Mouse (Mus musculus) cerebellum, adult 2 months (tissue): ENCODE measurements around the gene Dach2. TPM values are rescaled to one million over a fixed set of nuclear protein-coding genes. Genes with fewer than 3 reads are reported as not detected.

Experiments
- DNase-seq, 2 experiments: peaks; one replicate each; pipeline ENCODE4 v3.0.0; 2021
- H3K27ac ChIP-seq: fragments of 200-500 bp; 2 replicates; pipeline ENCODE4 v1.5.1; 2012; ENCODE audit warnings: low read length, control low read depth, inconsistent platforms; ENCODE audit not compliant: insufficient read depth
- H3K27me3 ChIP-seq: fragments of 200-500 bp; 2 replicates; pipeline ENCODE4 v1.6.1; 2012; ENCODE audit warnings: inconsistent platforms, mild to moderate bottlenecking, low read length, moderate library complexity; ENCODE audit not compliant: control insufficient read depth, insufficient read depth
- H3K4me1 ChIP-seq: fragments of 200-500 bp; 2 replicates; pipeline ENCODE4 v1.6.1; 2011; ENCODE audit warnings: low read length; ENCODE audit not compliant: control insufficient read depth, insufficient read depth
- H3K4me3 ChIP-seq: fragments of 200-500 bp; replicated peaks from 2 replicates; pipeline ENCODE3; 2011; ENCODE audit warnings: mild to moderate bottlenecking, low read depth, low read length, control low read depth; ENCODE audit not compliant: insufficient read depth
- CTCF ChIP-seq: fragments of 200-500 bp; IDR thresholded peaks from 2 replicates; pipeline ENCODE4 v1.5.1; 2011; ENCODE audit warnings: low read depth, mild to moderate bottlenecking, control low read depth, low read length, moderate library complexity, borderline replicate concordance; ENCODE audit not compliant: insufficient read depth
- POLR2A ChIP-seq: fragments of 200-500 bp; IDR thresholded peaks from 2 replicates; pipeline ENCODE4 v1.6.1; 2011; ENCODE audit warnings: low read length, control low read depth, borderline replicate concordance; ENCODE audit not compliant: insufficient read depth
- WGBS: fragments of 180-500 bp; shearing (Covaris S2); methylation state at CpG from one replicate; pipeline ENCODE4 v1.1.7; 2018; 5-methylcytosine and 5-hydroxymethylcytosine counted together
- polyA plus RNA-seq: library from polyadenylated mRNA; depleted of rRNA; stranded (reverse); fragments of >200 nt; gene quantifications from 2 replicates; pipeline ENCODE4 v1.2.3, GENCODE M21; 2012

The Dach2 gene
- polyA plus RNA-seq, 1 experiment: 0.98 TPM

- no peaks in the 10 kb centered on the region for H3K27me3 ChIP-seq
- DNase-seq: no peak
- WGBS: 14% methylated on average over 3 of the region's 3 CpGs
- H3K27ac ChIP-seq: no peak overlapping the region
- TF ChIP-seq POLR2A (no peak), CTCF (no peak)
- H3K4me1 ChIP-seq: no peaks in the 10 kb centered on the region
- H3K4me3 ChIP-seq: no peak overlapping the region
Observed at GRCm38 (mm10) chrX:113421517-113422187, 124.3 kb downstream of the Dach2 start.

GRCm38 (mm10) chrX:113482131-113482530 is 184.8 kb downstream of the Dach2 start:
- DNase-seq: peak in 1 of 2 experiments; percentile 29
- Histone ChIP-seq H3K4me3 (no peak overlapping the region), H3K27ac (no peak overlapping the region), H3K27me3 (no peaks in the 10 kb centered on the region), H3K4me1 (no peaks in the 10 kb centered on the region)
- no peak for TF ChIP-seq POLR2A
- TF ChIP-seq CTCF: no peak
- WGBS: 58% methylated on average over 1 of the region's 1 CpGs

DNA sequence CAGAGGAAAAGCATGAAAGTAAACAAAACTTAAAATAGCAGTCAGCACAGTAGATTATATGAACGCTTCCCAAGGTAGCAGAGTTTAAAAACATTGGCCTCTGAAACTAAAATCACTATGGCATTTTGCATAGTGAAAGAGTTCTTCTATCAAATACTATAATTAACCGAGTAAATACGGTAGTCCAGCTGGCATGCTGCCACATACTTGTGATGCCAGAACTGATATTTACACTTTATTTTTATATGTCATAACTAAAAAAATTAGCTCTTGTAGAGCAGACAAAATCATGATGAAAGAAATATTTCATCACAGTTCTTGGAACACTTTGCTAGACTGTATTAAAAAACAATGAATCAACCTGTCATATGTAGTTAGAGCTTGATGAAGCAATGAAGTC is 247.8 kb downstream of the Dach2 start:
- Histone ChIP-seq H3K4me1 (no peaks in the 10 kb centered on the region), H3K4me3 (no peak overlapping the region), H3K27me3 (no peaks in the 10 kb centered on the region), H3K27ac (no peak overlapping the region)
- 42% methylated on average over 3 of the region's 3 CpGs for WGBS
- TF ChIP-seq CTCF (no peak), POLR2A (no peak)
- no peak for DNase-seq

- H3K27me3 ChIP-seq: no peaks in the 10 kb centered on the region
- no peak overlapping the region for H3K4me3 ChIP-seq
- 88% methylated on average over 2 of the region's 2 CpGs for WGBS
- DNase-seq: no peak
- H3K27ac ChIP-seq: no peak overlapping the region
- TF ChIP-seq CTCF: no peak
- TF ChIP-seq POLR2A: no peak
- no peaks in the 10 kb centered on the region for H3K4me1 ChIP-seq
Observed at GRCm38 (mm10) chrX:113563897-113564296, 266.6 kb downstream of the Dach2 start.

DNA sequence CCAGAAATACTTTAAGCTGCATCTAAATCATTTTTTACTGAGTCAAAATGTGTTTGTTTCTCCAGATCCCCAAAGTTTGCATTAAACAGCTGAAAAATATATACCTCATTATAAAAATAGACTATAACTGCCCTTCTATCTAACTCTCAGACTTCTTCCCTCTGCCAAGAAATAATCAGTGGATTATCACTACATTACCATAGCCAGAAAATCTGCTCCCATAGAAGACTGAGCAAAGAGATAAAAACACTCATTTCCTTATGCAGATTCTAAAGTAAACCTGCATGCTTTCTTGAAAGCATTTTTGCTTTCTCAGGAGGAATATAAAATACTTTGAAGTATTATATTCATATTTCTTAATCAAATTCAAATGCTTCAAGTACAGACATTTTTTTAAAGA is 368.8 kb downstream of the Dach2 start:
- DNase-seq: no peak
- TF ChIP-seq POLR2A: no peak
- TF ChIP-seq CTCF: no peak
- Histone ChIP-seq H3K4me1 (no peaks in the 10 kb centered on the region), H3K27ac (no peak overlapping the region), H3K4me3 (no peak overlapping the region), H3K27me3 (no peaks in the 10 kb centered on the region)

GRCm38 (mm10) chrX:113687163-113687562 is 389.9 kb downstream of the Dach2 start:
- no peak for DNase-seq
- H3K27ac ChIP-seq: no peak overlapping the region
- H3K4me3 ChIP-seq: no peak overlapping the region
- TF ChIP-seq CTCF: no peak
- TF ChIP-seq POLR2A: no peak
- WGBS: 44% methylated on average over 2 of the region's 2 CpGs
- H3K27me3 ChIP-seq: no peaks in the 10 kb centered on the region
- no peaks in the 10 kb centered on the region for H3K4me1 ChIP-seq

GRCm38 (mm10) chrX:113712363-113712762 is 415.1 kb downstream of the Dach2 start:
- no peak for DNase-seq
- Histone ChIP-seq H3K4me1 (no peaks in the 10 kb centered on the region), H3K27ac (no peak overlapping the region), H3K27me3 (no peaks in the 10 kb centered on the region), H3K4me3 (no peak overlapping the region)
- 89% methylated on average over 2 of the region's 2 CpGs for WGBS
- no peak for TF ChIP-seq POLR2A
- no peak for TF ChIP-seq CTCF

- Histone ChIP-seq H3K4me3 (no peak overlapping the region), H3K4me1 (no peaks in the 10 kb centered on the region), H3K27ac (no peak overlapping the region), H3K27me3 (no peaks in the 10 kb centered on the region)
- DNase-seq: no peak
- no peak for TF ChIP-seq POLR2A
- TF ChIP-seq CTCF: no peak
Observed at GRCm38 (mm10) chrX:113724124-113724523, 426.8 kb downstream of the Dach2 start.

- no peak overlapping the region for H3K27ac ChIP-seq
- no peak for DNase-seq
- H3K4me1 ChIP-seq: no peaks in the 10 kb centered on the region
- no peak overlapping the region for H3K4me3 ChIP-seq
- H3K27me3 ChIP-seq: no peaks in the 10 kb centered on the region
- no peak for TF ChIP-seq CTCF
- no peak for TF ChIP-seq POLR2A
Observed at GRCm38 (mm10) chrX:113747122-113747521, 449.8 kb downstream of the Dach2 start.
